Mouse (Mus musculus) adrenal gland, adult 18-20 months (tissue): ENCODE data around the gene Scn4b. TPM values are rescaled to one million over a fixed set of nuclear protein-coding genes. Genes with fewer than 3 reads are reported as not detected.

Experiments used
- DNase-seq, 2 experiments: peaks; one replicate each; pipeline ENCODE4 v3.0.0; 2021 to 2022; ENCODE audit warnings: low spot score in 2 of 2
- total RNA-seq, 2 experiments: library from RNA; stranded (reverse); gene quantifications; 1 replicate in 1 of 2; 2 replicates in 1 of 2; pipeline ENCODE4 v1.2.3; 2021

Scn4b gene
- total RNA-seq, 2 experiments from 2014 or later = 0.90 to 1.1 TPM

DNA sequence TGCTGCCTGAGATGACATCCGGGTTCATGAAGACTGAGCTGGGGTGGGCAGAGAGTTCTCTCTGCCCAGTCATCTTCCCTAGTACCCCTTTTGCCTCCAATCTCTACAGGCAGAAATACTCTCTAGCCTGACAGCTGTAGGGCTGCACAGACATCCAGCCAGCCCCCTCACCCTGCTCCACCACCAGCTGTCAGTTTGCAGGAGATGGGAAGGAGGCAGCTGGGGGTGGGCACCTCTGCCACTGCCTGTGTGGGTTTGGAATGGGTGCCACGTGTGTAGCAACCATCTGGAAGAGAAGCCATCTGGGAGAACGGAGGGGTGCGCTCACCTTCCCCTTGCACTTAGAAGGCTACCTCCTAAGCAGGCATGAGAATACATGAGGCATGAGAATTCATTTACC, 47.1 kb downstream of the Scn4b start:
- DNase-seq = no peak

- no peak for DNase-seq
Observed at GRCm38 (mm10) chr9:45188570-45189563, 50.7 kb downstream of the Scn4b start.

DNA sequence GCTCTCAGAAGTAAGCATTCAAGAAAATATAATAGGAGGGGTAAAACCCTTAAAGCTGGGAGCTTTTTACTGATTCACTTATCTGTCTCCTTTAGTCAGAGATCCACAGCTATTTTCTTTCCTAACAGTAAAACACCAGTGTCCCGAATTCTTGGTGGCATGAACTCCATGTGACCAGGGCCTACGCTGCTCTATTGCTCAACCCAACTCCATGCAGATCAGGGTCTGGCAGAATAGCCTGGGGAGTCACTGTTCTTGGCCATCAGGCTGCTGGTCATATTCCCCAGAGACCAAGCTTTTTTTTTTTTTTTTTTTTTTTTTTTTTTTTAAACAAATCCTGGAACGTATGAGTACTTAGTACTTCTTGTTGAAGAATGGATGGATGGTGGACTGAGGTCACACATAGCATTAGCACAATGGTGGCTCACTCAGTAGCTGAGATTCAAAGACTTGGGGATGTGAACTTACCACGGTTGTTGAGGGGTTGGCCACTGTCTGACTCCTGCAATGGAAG, 51.5 kb downstream of the Scn4b start:
- no peak for DNase-seq

DNA sequence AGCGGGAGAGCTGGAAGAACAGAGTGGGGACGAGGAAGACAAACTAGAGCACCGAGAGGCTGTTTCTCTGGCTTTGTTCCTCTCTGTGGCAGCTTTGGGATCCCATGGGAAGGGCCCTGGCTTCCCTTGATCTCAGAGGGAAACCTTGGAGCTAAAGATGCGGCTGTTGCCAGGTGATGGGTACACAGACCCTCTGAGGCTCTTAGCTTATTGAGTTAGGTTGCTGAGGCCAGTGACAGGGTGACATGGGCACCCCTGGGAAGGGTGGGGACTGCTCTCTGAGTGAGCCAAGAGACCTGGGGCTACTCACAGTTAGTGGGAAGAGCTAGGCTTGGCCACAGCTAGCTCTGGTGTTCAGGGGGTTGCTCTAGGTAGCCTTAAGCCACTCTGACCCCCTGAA, 57.3 kb downstream of the Scn4b start:
- DNase-seq = no peak

DNA sequence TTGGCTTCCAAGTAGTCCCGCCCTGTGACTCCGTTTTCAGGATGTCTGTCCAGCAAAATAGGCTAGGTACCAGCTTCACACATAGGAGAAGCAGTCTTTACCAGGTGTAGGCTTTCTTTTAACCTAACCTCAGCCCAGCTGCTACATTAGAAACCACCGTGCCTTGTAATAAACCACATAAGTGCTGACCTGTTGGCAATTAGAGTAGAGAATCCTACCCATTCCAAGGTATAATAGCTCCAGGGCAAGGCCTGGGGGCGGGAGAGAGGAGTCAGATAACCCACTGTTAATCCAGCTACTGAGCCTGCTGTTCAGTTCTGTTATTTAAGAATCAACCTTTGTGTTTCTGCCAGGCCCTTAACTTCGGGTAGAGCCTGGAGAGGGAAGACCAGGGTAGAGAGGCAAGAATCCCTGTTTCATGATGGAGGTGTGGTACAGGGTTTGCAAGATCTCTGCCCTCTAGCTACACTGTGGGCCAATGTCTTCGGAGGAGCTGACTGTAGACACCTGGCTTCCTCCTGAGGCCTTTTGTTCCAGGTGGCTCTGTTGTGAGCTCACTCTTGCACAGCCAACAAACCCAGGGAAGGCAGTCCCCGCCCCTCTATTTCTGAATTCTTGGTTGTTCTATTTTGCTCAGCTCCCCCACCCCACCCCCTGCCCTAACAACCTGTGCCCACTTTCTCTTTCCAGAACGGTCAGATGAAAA, 58.1 kb downstream of the Scn4b start:
- DNase-seq = no peak

- DNase-seq = no peak
Observed at GRCm38 (mm10) chr9:45197549-45197948, 59.4 kb downstream of the Scn4b start.

DNA sequence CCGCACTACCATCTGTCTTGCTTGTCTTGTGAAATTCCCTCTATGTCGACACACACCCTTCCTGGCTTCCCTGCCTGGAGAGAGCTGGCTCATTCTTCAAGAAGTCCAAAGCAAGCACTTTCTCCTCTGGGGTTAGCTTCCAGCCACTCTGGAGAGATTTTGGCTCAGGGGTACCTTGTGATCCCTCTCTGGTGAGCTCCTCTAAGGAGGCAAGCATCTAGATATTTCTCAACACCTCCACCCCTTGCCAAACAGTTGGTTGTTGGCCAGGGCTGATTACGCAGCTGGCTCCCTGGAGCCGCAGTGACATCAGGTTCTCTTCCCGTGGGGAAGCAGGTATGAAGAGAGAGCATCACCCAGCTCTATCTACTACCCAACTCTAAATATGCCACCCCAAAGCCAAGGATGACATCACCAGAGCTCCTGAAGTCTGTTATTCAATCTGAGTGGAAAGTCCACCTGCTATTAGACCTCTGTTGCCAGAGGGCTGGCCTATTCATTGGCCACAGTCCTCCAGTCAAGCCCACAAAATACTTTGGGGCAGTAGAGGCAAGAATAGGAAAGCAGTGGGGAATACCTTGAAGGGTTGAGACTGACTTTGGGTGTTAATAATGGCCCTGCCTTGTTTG, 63.2 kb downstream of the Scn4b start:
- peak in 1 of 2 experiments; percentile 29 for DNase-seq

GRCm38 (mm10) chr9:45202021-45202798, 64.0 kb downstream of the Scn4b start:
- DNase-seq = no peak

Other genes starting within 250 kb of the Scn4b start
- 100 to 1,000 TPM; 593 to 763 TPM for gene Atp5l, start 217.7 kb upstream of the Scn4b start, total RNA-seq
- 100 to 1,000 TPM in 1 of 2 experiments, 10 to 100 TPM in 1; 85.6 to 103 TPM for gene Ube4a, start 172.8 kb upstream of the Scn4b start, total RNA-seq
- 1 to 10 TPM in 1 of 2 experiments, under 1 TPM in 1; 0.33 to 1.6 TPM for gene Cd3g, start 158.0 kb upstream of the Scn4b start, total RNA-seq
- under 1 TPM in 1 of 2 experiments, not detected in 1; 0.93 TPM for gene Cd3d, start 156.6 kb upstream of the Scn4b start, total RNA-seq
- gene Cd3e, start 128.8 kb upstream of the Scn4b start, total RNA-seq = 1 to 10 TPM in 1 of 2 experiments, under 1 TPM in 1; 0.27 to 2.0 TPM
- 10 to 100 TPM; 10.5 to 12.9 TPM for gene Mpzl2, start 98.6 kb upstream of the Scn4b start, total RNA-seq
- gene Mpzl3, start 83.2 kb upstream of the Scn4b start, total RNA-seq = 1 to 10 TPM; 7.3 to 9.1 TPM
- 1 to 10 TPM; 3.3 to 6.8 TPM for gene Jaml, start 59.2 kb upstream of the Scn4b start, total RNA-seq
- gene Scn2b, start 20.6 kb upstream of the Scn4b start, total RNA-seq = 10 to 100 TPM; 11.1 to 11.2 TPM
- 1 to 10 TPM in 1 of 2 experiments, under 1 TPM in 1; 0.86 to 1.3 TPM for gene BC049352, start 43.6 kb downstream of the Scn4b start, total RNA-seq
- gene Tmprss4, start 65.7 kb downstream of the Scn4b start, total RNA-seq = not detected
- 1 to 10 TPM; 3.8 to 4.3 TPM for gene Il10ra, start 130.8 kb downstream of the Scn4b start, total RNA-seq
- under 1 TPM; 0.10 to 0.27 TPM for gene Tmprss13, start 180.7 kb downstream of the Scn4b start, total RNA-seq
- 100 to 1,000 TPM; 209 to 250 TPM for gene Fxyd6, start 231.8 kb downstream of the Scn4b start, total RNA-seq